Mouse (Mus musculus): ENCODE results near the gene Zfp248. TPM values are rescaled to one million over a fixed set of nuclear protein-coding genes. Genes with fewer than 3 reads are reported as not detected.

Gene Zfp248
- polyA plus RNA-seq, 1 experiment: 2.7 TPM

DNA sequence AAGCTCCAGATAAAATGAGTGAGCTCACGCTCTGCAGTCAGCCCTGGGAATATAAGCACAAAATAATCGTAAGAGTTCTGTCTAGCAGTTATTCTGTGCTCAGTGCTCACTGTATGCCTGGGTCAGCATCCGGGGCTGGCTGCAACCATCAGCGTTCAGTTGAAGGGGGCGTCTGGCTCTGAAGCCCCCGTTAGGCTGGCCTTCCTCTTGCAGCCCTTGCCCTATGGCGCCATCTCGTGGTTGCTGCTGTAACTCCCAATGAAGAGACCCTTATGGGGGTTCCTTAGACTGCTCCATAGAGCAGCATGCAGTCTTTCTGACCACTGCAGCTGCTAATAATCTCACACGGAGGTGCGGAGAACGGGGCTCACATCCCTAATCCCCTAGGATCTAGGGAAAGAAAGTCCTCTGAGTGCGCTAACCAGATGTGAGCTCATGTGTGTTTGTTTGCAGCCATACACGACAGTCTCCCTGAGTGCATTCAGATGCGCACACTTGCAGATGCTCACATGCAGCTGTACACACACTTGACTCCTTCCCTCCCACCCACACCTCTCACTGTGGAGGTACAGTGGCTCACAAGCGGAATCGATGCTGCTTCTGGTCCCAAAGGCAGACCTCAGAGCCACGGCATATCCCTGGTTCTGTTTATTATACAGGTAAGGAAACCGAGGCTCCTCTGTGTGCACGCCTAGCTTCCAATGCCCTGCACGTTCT is 75.7 kb downstream of the Zfp248 start:
- H3K27ac ChIP-seq (ENCODE audit: insufficient read depth, low read depth, low read length): no peak overlapping the region
- no peak overlapping the region for H3K4me3 ChIP-seq (ENCODE audit: insufficient read depth, low read length)
- TF ChIP-seq CTCF (IDR thresholded peaks at IDR 0.05; ENCODE audit: low read depth, low read length) (peak; percentile 99), POLR2A (IDR thresholded peaks at IDR 0.05; ENCODE audit: borderline replicate concordance, low read depth, low read length) (no peak)
- H3K4me1 ChIP-seq (ENCODE audit: control insufficient read depth, insufficient read depth, low read length): peaks cover 2% of the 10 kb centered on the region; the same call in 1 of the 2 replicates

DNA sequence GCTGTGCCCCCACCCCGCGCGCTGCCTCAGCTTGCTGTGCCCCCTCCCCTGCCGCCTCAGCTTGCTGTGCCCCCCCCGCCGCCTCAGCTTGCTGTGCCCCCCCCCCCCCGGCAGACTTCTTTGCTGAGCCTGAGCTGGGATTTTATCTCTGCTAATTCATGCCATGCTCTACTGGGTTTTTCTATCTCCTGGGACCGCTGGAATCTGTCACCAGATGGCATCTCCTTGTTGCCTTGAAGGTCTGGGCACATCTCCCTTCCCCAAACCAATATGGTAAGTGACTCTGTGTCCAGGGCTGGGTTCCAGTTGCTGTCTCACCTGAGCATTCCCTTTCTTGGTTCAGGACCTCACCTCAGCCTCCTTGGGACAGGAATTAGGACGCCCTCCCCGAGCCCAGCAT is 77.7 kb downstream of the Zfp248 start:
- Histone ChIP-seq H3K27ac (ENCODE audit: insufficient read depth, low read depth, low read length) (no peak overlapping the region), H3K4me3 (ENCODE audit: insufficient read depth, low read length) (no peak overlapping the region), H3K4me1 (ENCODE audit: control insufficient read depth, insufficient read depth, low read length) (peaks cover 2% of the 10 kb centered on the region; the same call in 1 of the 2 replicates)
- TF ChIP-seq POLR2A (IDR thresholded peaks at IDR 0.05; ENCODE audit: borderline replicate concordance, low read depth, low read length) (no peak), CTCF (IDR thresholded peaks at IDR 0.05; ENCODE audit: low read depth, low read length) (no peak)

Other genes starting within 250 kb of the Zfp248 start
- gene Bms1, start 36.1 kb downstream of the Zfp248 start, polyA plus RNA-seq (2012; ENCODE audit: insufficient read depth, insufficient read length, missing spikeins): 21.6 and 26.0 TPM in 2 replicates
- 0.42 and 0.47 TPM in 2 replicates for gene Zfp9, start 23.8 kb upstream of the Zfp248 start, polyA plus RNA-seq (2012; ENCODE audit: insufficient read depth, insufficient read length, missing spikeins)
- gene Ankrd26, start 106.7 kb upstream of the Zfp248 start, polyA plus RNA-seq (2012; ENCODE audit: insufficient read depth, insufficient read length, missing spikeins): 5.8 and 7.2 TPM in 2 replicates